Mouse (Mus musculus): ENCODE measurements around the gene Prdm2.

- TF ChIP-seq CTCF (IDR thresholded peaks at IDR 0.05; ENCODE audit: extremely low read depth, insufficient read depth, insufficient read length, insufficient replicate concordance) (no peak), POLR2A (IDR thresholded peaks at IDR 0.05; ENCODE audit: low read depth, low read length) (no peak)
These were observed 13.1 kb upstream of the Prdm2 start for GRCm38 (mm10) chr4:143225886-143226285.

Measured in spleen, adult 2 months (tissue).